Mouse (Mus musculus): ENCODE results near the gene Ccdc182.

DNA sequence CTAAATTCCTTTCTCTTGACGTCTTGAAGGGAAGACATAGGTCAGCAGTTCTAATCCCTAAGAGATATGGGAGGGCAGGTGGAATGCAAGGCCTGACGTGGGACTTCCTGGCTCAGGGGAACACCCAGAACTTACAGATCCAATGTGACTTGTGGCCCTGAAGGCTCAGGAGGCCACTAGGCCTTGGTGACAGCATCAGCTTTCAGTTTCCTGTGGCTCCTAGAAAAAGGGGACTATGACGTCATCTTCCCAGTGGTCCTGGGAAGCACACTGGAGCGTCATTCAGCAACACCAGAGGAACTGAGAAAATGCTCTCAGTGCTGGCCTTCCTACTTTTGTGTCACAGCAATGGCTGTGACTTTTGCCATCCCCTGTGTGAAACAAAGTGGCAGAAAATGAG is 2.6 kb upstream of the Ccdc182 start:
- TF ChIP-seq CTCF (IDR thresholded peaks at IDR 0.05; ENCODE audit: low read depth) (no peak), EP300 (IDR thresholded peaks at IDR 0.05; ENCODE audit: low read depth) (no peak)
